Mouse (Mus musculus) induced T-regulatory cell, adult 2 months (primary cell): Measurements from ENCODE around the gene Nvl.

Experiments used
- DNase-seq: peaks from one replicate; pipeline ENCODE4 v3.0.0-alpha.2; 2012; ENCODE audit warnings: low read depth

Gene Nvl

DNA sequence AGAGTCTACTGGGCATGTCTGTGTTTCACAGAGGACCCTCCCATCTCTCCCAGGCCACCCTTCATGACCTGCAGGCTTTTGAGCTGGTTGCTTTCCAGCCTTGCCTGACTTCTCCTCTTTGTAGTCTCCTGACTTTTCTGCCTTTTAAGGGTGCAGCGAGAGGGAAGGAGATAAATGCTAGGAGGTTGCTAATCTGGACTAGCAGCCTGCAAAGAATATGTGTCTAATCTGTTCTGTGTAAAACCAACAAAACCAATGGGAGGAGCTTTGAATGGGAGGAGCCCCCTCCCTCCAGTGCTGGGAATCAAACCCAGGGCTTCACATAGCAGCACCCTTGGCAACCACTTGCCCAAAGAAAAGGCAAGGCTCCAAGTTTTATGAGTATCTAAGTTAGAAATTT is 75.7 kb downstream of the Nvl start:
- no peak for DNase-seq

DNA sequence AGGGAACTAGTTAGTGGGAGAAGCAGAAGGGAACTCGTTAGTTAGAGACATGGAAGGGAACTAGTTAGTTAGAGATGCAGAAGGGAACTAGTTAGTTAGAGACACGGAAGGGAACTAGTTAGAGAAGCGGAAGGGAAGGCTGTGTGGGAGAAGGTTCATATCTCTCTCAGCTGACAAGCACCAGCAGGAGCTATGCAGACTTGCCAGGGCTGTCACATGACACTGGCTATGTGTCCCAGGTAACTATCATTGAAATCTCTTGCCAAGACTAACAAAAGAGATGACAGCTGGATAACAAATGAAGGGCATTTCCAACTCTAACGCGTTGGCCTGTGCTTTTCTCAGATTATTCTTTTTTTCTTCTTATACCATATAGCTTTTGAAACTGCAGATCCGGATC is 79.4 kb downstream of the Nvl start:
- no peak for DNase-seq

DNA sequence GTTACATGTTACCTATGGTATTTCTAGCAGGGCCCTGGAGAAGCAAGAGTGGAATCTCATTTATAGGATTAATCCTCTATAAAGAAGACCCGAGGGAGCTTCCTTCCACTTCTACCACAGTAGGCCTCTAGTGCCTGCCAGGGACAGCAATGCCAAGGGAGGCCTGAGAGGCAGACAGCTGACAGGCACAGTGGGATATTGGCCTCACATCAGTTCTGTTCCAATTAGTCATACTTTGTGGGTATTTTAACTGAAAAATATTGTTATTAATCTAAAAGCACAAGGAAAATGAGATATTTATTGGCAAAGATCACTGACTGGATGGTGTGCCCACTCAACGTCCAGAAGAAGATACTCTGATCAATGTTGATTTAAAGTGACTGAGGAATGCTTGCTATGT is 80.0 kb downstream of the Nvl start:
- no peak for DNase-seq

DNA sequence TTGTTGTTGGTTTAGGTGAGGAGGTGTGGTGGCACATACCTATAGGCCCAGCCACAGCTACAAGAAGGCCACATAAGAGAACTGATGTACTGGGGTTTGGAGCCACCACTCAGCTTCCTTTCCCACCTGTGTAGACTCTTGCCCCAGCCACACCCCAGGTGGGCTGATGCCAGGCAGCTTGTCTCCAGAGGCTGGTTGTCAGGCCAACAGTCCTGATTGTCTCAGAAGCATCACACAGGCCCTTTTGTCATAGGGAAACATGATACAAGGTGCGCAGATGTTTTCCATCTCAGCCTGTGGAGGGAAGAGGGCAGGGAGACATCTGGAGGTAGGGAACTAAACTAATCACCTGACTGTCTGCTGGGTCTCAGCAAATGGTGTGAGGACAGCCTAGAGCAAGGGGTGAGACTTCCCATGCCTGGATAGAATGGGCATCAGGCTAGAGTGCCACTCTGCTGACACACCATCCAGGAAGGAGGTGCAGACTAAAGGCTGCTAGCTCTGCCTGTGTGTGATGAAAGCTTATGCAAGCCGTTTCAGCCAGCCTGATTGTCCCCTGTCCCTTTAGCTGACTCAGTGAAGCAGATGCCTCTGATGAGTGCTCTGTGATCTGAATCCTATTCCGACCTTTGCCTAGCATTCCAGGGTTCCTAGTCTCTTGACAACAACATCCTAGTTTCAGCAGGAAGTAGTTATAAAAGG is 82.1 kb downstream of the Nvl start:
- DNase-seq: no peak

DNA sequence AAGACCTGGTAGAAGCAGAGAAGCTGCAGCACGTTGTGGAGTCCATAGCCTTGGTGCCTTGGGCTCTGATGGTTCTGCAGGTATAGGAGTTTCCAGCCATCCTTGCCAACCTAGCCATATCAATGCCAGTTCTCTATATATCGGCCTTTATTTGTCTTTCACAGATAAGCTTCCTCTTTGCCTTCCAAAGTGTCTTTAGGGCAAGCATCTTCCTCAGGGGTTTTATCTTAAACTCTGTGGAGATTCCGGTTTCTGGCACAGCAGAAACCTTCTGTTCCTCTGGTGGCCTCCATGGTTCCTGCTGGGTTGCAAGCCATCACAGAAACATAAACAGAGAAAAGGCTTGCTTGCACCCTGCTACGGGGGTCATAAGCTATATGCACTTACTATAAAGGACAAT is 91.1 kb downstream of the Nvl start:
- no peak for DNase-seq

DNA sequence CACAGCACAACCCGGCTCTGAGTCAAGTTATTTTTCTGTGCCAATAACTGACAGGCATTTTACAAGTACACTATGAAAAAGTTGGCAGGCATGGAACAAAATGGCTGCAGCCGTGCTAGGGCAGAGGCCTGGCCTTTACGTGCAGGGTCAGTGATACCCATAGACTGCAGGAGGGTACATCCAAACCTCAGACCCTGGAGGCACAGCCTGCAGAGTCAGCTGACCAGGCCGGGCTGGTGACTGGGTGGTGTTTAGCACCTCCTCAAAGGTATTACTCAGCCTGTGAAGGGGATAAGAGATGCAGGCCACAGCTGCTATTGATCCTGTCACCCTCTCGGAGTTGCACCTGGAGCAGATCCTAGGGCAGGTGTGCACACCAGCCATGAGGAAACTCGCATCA is 93.1 kb downstream of the Nvl start, which contains the start of gene 9130409I23Rik:
TSS of gene 9130409I23Rik (plus strand) at position 301 of the 400 bp plus-strand sequence.
- no peak for DNase-seq

DNA sequence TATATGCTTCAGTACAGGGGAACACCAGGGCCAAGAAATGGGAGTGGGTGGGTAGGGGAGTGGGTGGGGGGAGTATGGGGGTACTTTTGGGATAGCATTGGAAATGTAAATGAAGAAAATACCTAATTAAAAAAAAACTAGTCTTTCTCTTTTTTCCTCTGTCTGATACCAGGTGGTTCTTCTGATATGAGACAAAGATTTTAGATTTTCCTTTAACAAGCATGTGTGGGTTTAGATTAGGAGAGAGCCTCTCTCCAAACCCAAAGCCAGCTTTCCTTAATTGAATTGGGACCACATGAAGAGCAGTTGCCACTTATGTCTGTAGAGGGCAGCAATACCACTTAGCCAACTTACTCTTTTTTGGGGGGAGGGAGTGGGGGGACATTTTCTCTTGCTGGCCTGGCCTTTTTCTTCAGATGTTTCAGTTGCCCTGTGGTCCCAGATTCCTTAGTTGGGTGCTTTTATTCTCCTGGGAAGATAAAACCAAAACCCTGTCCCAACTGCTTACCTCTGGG is 94.6 kb downstream of the Nvl start:
- DNase-seq: peak; percentile 8

DNA sequence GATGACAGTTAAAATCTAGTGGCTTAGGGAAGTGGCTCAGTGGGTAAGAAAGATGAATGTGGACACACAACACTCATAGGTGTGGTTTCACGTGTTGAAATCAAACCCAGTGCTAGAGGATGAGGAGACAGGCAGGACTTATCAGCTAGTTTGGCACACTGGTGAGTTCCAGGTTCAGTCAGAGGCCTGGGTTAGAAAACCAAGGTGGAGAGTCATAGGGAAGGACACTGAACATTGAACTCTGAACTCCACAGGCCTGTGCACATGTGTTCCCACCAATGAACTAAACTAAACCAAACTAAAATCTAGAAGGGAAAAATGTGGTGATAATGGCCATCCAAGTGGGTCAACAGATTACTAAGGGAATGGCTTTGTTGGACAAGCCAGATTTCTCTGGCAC is 96.5 kb downstream of the Nvl start:
- DNase-seq: no peak

DNA sequence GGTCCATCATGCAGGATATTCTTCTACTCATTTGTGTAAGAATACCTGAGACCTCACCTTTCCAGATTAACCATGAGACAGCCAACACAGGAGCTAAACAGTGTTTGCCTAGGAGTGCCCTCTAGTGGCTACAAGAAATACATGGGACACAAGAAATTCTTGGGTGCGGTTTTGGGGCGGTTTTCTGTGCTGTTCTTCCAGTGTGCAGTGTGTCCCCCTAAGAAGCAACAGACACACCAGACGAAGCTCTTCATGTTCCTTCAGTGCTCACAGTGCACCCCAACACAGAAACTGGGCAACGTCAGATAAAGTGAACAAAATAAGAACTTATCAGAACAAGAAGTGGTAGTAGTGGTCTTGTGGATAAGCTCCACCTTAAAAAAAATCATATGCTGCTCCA is 104.4 kb downstream of the Nvl start:
- DNase-seq: peak; percentile 80

DNA sequence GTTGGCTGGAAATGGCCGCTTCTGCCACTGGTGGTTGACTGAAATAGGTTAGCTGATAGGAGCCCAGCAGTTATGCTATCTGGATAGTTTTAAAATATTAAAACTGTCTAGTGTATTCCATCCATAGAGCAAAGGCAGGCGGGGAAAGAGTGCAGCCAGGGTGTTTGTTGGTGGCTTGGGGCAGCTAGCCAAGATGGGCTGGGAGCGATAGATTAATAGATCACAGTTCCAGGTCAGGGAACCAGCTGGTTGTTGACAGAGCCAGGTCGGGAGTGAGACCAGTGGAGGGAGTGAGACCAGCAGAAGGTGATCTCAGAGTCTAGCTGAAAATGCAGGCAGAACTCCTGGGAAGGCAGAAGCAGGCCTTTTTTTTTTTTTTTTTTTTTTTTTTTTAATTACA is 106.4 kb downstream of the Nvl start:
- DNase-seq: no peak
